In the genomic region with DNA sequence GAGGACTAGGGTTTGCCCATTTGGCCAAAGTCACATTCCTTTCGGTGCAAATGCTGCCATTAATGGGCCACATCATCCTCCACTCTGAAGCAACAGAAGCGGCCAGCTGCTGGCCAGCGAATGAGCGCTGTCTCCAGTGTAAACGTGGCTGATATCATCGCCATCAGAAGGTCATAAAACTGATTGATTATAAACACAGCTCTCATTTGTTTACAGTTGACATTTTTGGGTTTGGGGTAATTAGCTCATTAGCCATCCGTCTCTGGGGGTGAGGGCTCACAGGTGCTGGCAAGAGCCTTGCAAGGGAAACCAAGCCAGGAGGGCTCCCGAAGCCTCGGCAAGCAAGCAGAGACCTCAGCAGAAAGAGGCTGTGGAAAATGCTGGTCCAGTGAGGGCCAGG, we compare ENCODE assay signal across 11 mouse cellular contexts.
DNase-seq lines count a peak whose midpoint lies in the region; ATAC-seq and TF ChIP-seq lines count a peak whose summit lies in the region.
"Had no signal": no experiment of that assay in that cellular context is flagged by ENCODE, and none has a peak within 500 bp of the region (broad histone marks: within the 10 kb centered on the region; RNA-seq: fewer than 3 reads in every experiment).

No protein-coding gene starts in this region.

- peak; percentile 14 for DNase-seq in urinary bladder, postnatal 14 days (ENCODE audit: low spot score)
- DNase-seq in urinary bladder, postnatal 10 days (ENCODE audit: low spot score), result no peak
- no peak for DNase-seq in stomach, postnatal 0 days (ENCODE audit: low spot score)
- no peak for DNase-seq in midbrain, embryonic 11.5 days (ENCODE audit: low spot score, missing footprints)
- no peak for DNase-seq in testis, postnatal 10 days (ENCODE audit: low spot score)
- DNase-seq: adrenal gland, postnatal 10 days; cerebellum, postnatal 25 days had no signal

- 0 out of 2 replicates have a peak, but pooled peaks cover 6% of the 10 kb centered on the region for H3K4me1 ChIP-seq in intestine, embryonic 15.5 days (replicated peaks)
- peaks cover 7% of the 10 kb centered on the region; the same call in 1 of the 2 replicates for H3K4me1 ChIP-seq in lung, embryonic 16.5 days (replicated peaks; ENCODE audit: control insufficient read depth, insufficient read depth, low read length)
- no peaks in the 10 kb centered on the region for H3K4me1 ChIP-seq in stomach, postnatal 0 days (replicated peaks; ENCODE audit: control insufficient read depth, insufficient read depth)
- no peaks in the 10 kb centered on the region for H3K4me1 ChIP-seq in midbrain, embryonic 11.5 days (ENCODE audit: control insufficient read depth, insufficient read depth, low read length)
- H3K4me1 ChIP-seq: hindbrain, embryonic 15.5 days had no signal

- H3K4me2 ChIP-seq in intestine, embryonic 15.5 days (replicated peaks), result 0 out of 2 replicates have a peak overlapping the region, but pooled peaks have one; percentile 4
- H3K4me2 ChIP-seq in lung, embryonic 16.5 days (ENCODE audit: low read depth, low read length), result no peak overlapping the region
- H3K4me2 ChIP-seq in stomach, postnatal 0 days (replicated peaks; ENCODE audit: low read depth), result no peak overlapping the region
- no peak overlapping the region for H3K4me2 ChIP-seq in midbrain, embryonic 11.5 days
- H3K4me2 ChIP-seq: hindbrain, embryonic 15.5 days had no signal

- H3K36me3 ChIP-seq in intestine, embryonic 15.5 days, result no peaks in the 10 kb centered on the region
- no peaks in the 10 kb centered on the region for H3K36me3 ChIP-seq in lung, embryonic 16.5 days (ENCODE audit: control insufficient read depth, insufficient read depth, low read length)
- H3K36me3 ChIP-seq in stomach, postnatal 0 days (ENCODE audit: control insufficient read depth, insufficient read depth, low read length), result no peaks in the 10 kb centered on the region
- no peaks in the 10 kb centered on the region for H3K36me3 ChIP-seq in midbrain, embryonic 11.5 days (ENCODE audit: control insufficient read depth, insufficient read depth, low read length)
- H3K36me3 ChIP-seq: hindbrain, embryonic 15.5 days had no signal

- ATAC-seq in intestine, embryonic 15.5 days, result peak; percentile 80
- peak; percentile 94 for ATAC-seq in lung, embryonic 16.5 days (ENCODE audit: low read depth)
- ATAC-seq in stomach, postnatal 0 days (ENCODE audit: low FRiP score, low TSS enrichment), result peak; percentile 63; the same call in 1 of the 2 replicates
- no peak for ATAC-seq in midbrain, embryonic 11.5 days (ENCODE audit: low FRiP score)
- ATAC-seq in CD4-positive, CD25-positive, alpha-beta regulatory T cell, adult 4 months, result no peak

- no peaks in the 10 kb centered on the region for H3K9me3 ChIP-seq in intestine, embryonic 15.5 days
- 0 out of 2 replicates have a peak, but pooled peaks cover 2% of the 10 kb centered on the region for H3K9me3 ChIP-seq in lung, embryonic 16.5 days (ENCODE audit: control insufficient read depth, low read length)
- no peaks in the 10 kb centered on the region for H3K9me3 ChIP-seq in stomach, postnatal 0 days (ENCODE audit: control insufficient read depth, low read length)
- H3K9me3 ChIP-seq in midbrain, embryonic 11.5 days (ENCODE audit: control insufficient read depth, low read length), result no peaks in the 10 kb centered on the region
- H3K9me3 ChIP-seq: hindbrain, embryonic 15.5 days had no signal

- no peak overlapping the region for H3K4me3 ChIP-seq in intestine, embryonic 15.5 days (replicated peaks)
- no peak overlapping the region for H3K4me3 ChIP-seq in lung, embryonic 16.5 days (ENCODE audit: low read length)
- H3K4me3 ChIP-seq in stomach, postnatal 0 days (ENCODE audit: low read depth, low read length), result no peak overlapping the region
- H3K4me3 ChIP-seq in midbrain, embryonic 11.5 days (ENCODE audit: low read depth, low read length), result no peak overlapping the region
- H3K4me3 ChIP-seq: hindbrain, embryonic 15.5 days had no signal

- no peaks in the 10 kb centered on the region for H3K27me3 ChIP-seq in intestine, embryonic 15.5 days (replicated peaks)
- H3K27me3 ChIP-seq in lung, embryonic 16.5 days (ENCODE audit: control insufficient read depth, insufficient read depth, low read depth, low read length), result no peaks in the 10 kb centered on the region
- H3K27me3 ChIP-seq in stomach, postnatal 0 days (ENCODE audit: control insufficient read depth, insufficient read depth, low read length), result no peaks in the 10 kb centered on the region
- H3K27me3 ChIP-seq in midbrain, embryonic 11.5 days (ENCODE audit: control insufficient read depth, insufficient read depth, low read length), result no peaks in the 10 kb centered on the region
- H3K27me3 ChIP-seq: hindbrain, embryonic 15.5 days had no signal

- H3K27ac ChIP-seq in intestine, embryonic 15.5 days, result no peak overlapping the region
- no peak overlapping the region for H3K27ac ChIP-seq in lung, embryonic 16.5 days (ENCODE audit: low read length)
- 0 out of 2 replicates have a peak overlapping the region, but pooled peaks have one; percentile 13 for H3K27ac ChIP-seq in stomach, postnatal 0 days (replicated peaks)
- H3K27ac ChIP-seq in midbrain, embryonic 11.5 days (ENCODE audit: low read depth, low read length), result no peak overlapping the region
- H3K27ac ChIP-seq: hindbrain, embryonic 15.5 days had no signal

- no peak for TF ChIP-seq CTCF in stomach, postnatal 0 days (IDR thresholded peaks at IDR 0.05; ENCODE audit: low read depth)

- no peak for TF ChIP-seq EP300 in stomach, postnatal 0 days (optimal IDR thresholded peaks at IDR 0.05)

- H3K9ac ChIP-seq in intestine, embryonic 15.5 days, result no peak overlapping the region
- H3K9ac ChIP-seq in lung, embryonic 16.5 days (ENCODE audit: low read length), result no peak overlapping the region
- H3K9ac ChIP-seq in stomach, postnatal 0 days (ENCODE audit: low read length), result no peak overlapping the region
- H3K9ac ChIP-seq in midbrain, embryonic 11.5 days (ENCODE audit: low read length), result no peak overlapping the region
- H3K9ac ChIP-seq: hindbrain, embryonic 15.5 days had no signal

- WGBS in intestine, embryonic 15.5 days, result 17% methylated on average over 9 of the region's 9 CpGs
- WGBS in lung, embryonic 16.5 days, result 33% methylated on average over 9 of the region's 9 CpGs
- 24% methylated on average over 9 of the region's 9 CpGs for whole genome bisulfite sequencing in stomach, postnatal 0 days
- WGBS in midbrain, embryonic 11.5 days, result 85% methylated on average over 9 of the region's 9 CpGs

Comparison
In these comparisons a context has a peak if more than half of its experiments do, and no peak if none do; other contexts are left out.
1. ATAC-seq: peak in intestine, embryonic 15.5 days (single experiment), lung, embryonic 16.5 days (single experiment) and stomach, postnatal 0 days (single experiment); none in midbrain, embryonic 11.5 days (single experiment) and CD4-positive, CD25-positive, alpha-beta regulatory T cell, adult 4 months (single experiment).